Mouse (Mus musculus) heart, postnatal 0 days (tissue): ENCODE results near the gene Crip2. TPM values are rescaled to one million over a fixed set of nuclear protein-coding genes. Genes with fewer than 3 reads are reported as not detected.

Source experiments
- ATAC-seq: fragments of 200-750 bp; cut with Nextera tagmentation; 2 replicates; pipeline ENCODE4 v1.8.0; 2017; ENCODE audit warnings: low read depth, moderate number of reproducible peaks, moderate library complexity; ENCODE audit not compliant: insufficient read depth
- DNase-seq: peaks from one replicate; pipeline ENCODE4 v3.0.0-alpha.2; 2016; ENCODE audit warnings: low spot score
- H3K27ac ChIP-seq: fragments of 300-500 bp; sonication (generic); 2 replicates; pipeline ENCODE4 v1.5.1; 2014; ENCODE audit warnings: low read depth, mild to moderate bottlenecking
- H3K27me3 ChIP-seq: fragments of 300-500 bp; sonication (generic); 2 replicates; pipeline ENCODE4 v1.6.1; 2014; ENCODE audit warnings: low read length, mixed read lengths; ENCODE audit not compliant: control insufficient read depth, insufficient read depth
- H3K36me3 ChIP-seq: fragments of 300-500 bp; sonication (generic); replicated peaks from 2 replicates; pipeline ENCODE4 v1.6.1; 2014; ENCODE audit warnings: low read length, mixed read lengths; ENCODE audit not compliant: control insufficient read depth, insufficient read depth
- H3K4me1 ChIP-seq: fragments of 300-500 bp; sonication (generic); 2 replicates; pipeline ENCODE4 v1.6.1; 2014; ENCODE audit warnings: antibody characterized with exemption; ENCODE audit not compliant: control insufficient read depth, insufficient read depth
- H3K4me2 ChIP-seq: fragments of 300-500 bp; sonication (generic); 2 replicates; pipeline ENCODE4 v1.6.1; 2014; ENCODE audit warnings: low read depth, mild to moderate bottlenecking, low read length, moderate library complexity
- H3K4me3 ChIP-seq: fragments of 300-500 bp; sonication (generic); 2 replicates; pipeline ENCODE4 v1.5.1; 2014; ENCODE audit warnings: low read depth, low read length
- H3K9ac ChIP-seq: fragments of 300-500 bp; sonication (generic); replicated peaks from 2 replicates; pipeline ENCODE4 v1.6.1; 2014; ENCODE audit warnings: low read depth, low read length, mixed read lengths
- H3K9me3 ChIP-seq: fragments of 300-500 bp; sonication (generic); replicated peaks from 2 replicates; pipeline ENCODE4 v1.6.1; 2016; ENCODE audit warnings: low read length; ENCODE audit not compliant: control insufficient read depth
- CTCF ChIP-seq: IDR thresholded peaks from 2 replicates; pipeline ENCODE4 v1.5.1; 2016; ENCODE audit warnings: antibody characterized with exemption, control low read depth, low read depth
- EP300 ChIP-seq: IDR thresholded peaks from 2 replicates; pipeline ENCODE4 v1.6.1; 2016; ENCODE audit warnings: antibody characterized with exemption, low read depth
- WGBS: fragments of 180-500 bp; shearing (Covaris S2); extraction: QIAGEN DNeasy Blood & Tissue Kit; methylation state at CpG from one replicate; pipeline ENCODE4 v1.1.7; 2014; 5-methylcytosine and 5-hydroxymethylcytosine counted together
- polyA plus RNA-seq: library from polyadenylated mRNA; unstranded; fragments of >200 nt; fragmentation: Nextera tagmentation; extraction: Ambion mirVana; gene quantifications from 2 replicates; pipeline ENCODE4 v1.2.1, GENCODE M21; 2015
- total RNA-seq: library from RNA; depleted of rRNA; stranded (reverse); fragments of >200 nt; gene quantifications from 2 replicates; pipeline ENCODE4 v1.2.3, GENCODE M21; 2014; ENCODE audit warnings: low replicate concordance

Crip2 gene
- total and polyA plus RNA-seq, 2 experiments from 2014 or later: 1,556 to 2,395 TPM

GRCm38 (mm10) chr12:113133260-113133659, 6.8 kb upstream of the Crip2 start:
- 0 out of 2 replicates have a peak, but pooled peaks have one; percentile 0 for ATAC-seq
- Histone ChIP-seq H3K4me1 (peaks cover 44% of the 10 kb centered on the region), H3K9me3 (no peaks in the 10 kb centered on the region), H3K4me3 (no peak overlapping the region), H3K27ac (peak overlapping the region; percentile 90), H3K27me3 (no peaks in the 10 kb centered on the region), H3K4me2 (no peak overlapping the region), H3K9ac (peak overlapping the region; percentile 34; the same call in 1 of the 2 replicates), H3K36me3 (peaks cover 78% of the 10 kb centered on the region)
- DNase-seq: peak; percentile 32
- WGBS: 56% methylated on average over 9 of the region's 9 CpGs
- no peak for TF ChIP-seq CTCF
- no peak for TF ChIP-seq EP300

GRCm38 (mm10) chr12:113133861-113134403, 6.1 kb upstream of the Crip2 start:
- Histone ChIP-seq H3K27me3 (no peaks in the 10 kb centered on the region), H3K4me1 (peaks cover 51% of the 10 kb centered on the region), H3K36me3 (peaks cover 72% of the 10 kb centered on the region), H3K9ac (peak overlapping the region; percentile 34; the same call in 1 of the 2 replicates), H3K9me3 (no peaks in the 10 kb centered on the region), H3K4me2 (no peak overlapping the region), H3K4me3 (no peak overlapping the region), H3K27ac (peak overlapping the region; percentile 90)
- WGBS: 55% methylated on average over 5 of the region's 5 CpGs
- no peak for ATAC-seq
- DNase-seq: no peak
- TF ChIP-seq CTCF (no peak), EP300 (no peak)

GRCm38 (mm10) chr12:113134502-113134901, 5.5 kb upstream of the Crip2 start:
- H3K27me3 ChIP-seq: no peaks in the 10 kb centered on the region
- no peak for ATAC-seq
- peaks cover 66% of the 10 kb centered on the region for H3K36me3 ChIP-seq
- no peak for DNase-seq
- no peak overlapping the region for H3K4me3 ChIP-seq
- H3K9ac ChIP-seq: 0 out of 2 replicates have a peak overlapping the region, but pooled peaks have one; percentile 34
- no peak overlapping the region for H3K4me2 ChIP-seq
- 0 out of 2 replicates have a peak overlapping the region, but pooled peaks have one; percentile 12 for H3K27ac ChIP-seq
- peaks cover 56% of the 10 kb centered on the region for H3K4me1 ChIP-seq
- 61% methylated on average over 4 of the region's 4 CpGs for WGBS
- TF ChIP-seq EP300 (no peak), CTCF (no peak)
- H3K9me3 ChIP-seq: no peaks in the 10 kb centered on the region

GRCm38 (mm10) chr12:113135401-113135800, 4.6 kb upstream of the Crip2 start:
- no peak overlapping the region for H3K9ac ChIP-seq
- H3K4me1 ChIP-seq: peaks cover 60% of the 10 kb centered on the region
- H3K4me2 ChIP-seq: no peak overlapping the region
- H3K27me3 ChIP-seq: no peaks in the 10 kb centered on the region
- H3K27ac ChIP-seq: no peak overlapping the region
- peaks cover 57% of the 10 kb centered on the region for H3K36me3 ChIP-seq
- ATAC-seq (no peak), DNase-seq (no peak)
- H3K9me3 ChIP-seq: no peaks in the 10 kb centered on the region
- no peak overlapping the region for H3K4me3 ChIP-seq
- TF ChIP-seq EP300 (no peak), CTCF (no peak)
- WGBS: 71% methylated on average over 7 of the region's 7 CpGs

- Histone ChIP-seq H3K4me2 (no peak overlapping the region), H3K9me3 (no peaks in the 10 kb centered on the region), H3K27ac (peak overlapping the region; percentile 98), H3K9ac (no peak overlapping the region; the same call in 1 of the 2 replicates), H3K27me3 (no peaks in the 10 kb centered on the region), H3K4me1 (peaks cover 60% of the 10 kb centered on the region), H3K36me3 (peaks cover 45% of the 10 kb centered on the region), H3K4me3 (no peak overlapping the region)
- ATAC-seq (no peak), DNase-seq (peak; percentile 51)
- no peak for TF ChIP-seq EP300
- peak; percentile 52 for TF ChIP-seq CTCF
- 59% methylated on average over 17 of the region's 17 CpGs for WGBS
Measured at GRCm38 (mm10) chr12:113136492-113137020, 3.5 kb upstream of the Crip2 start.
